Comparison of ENCODE assay signal across 24 mouse cellular contexts in the genomic region with DNA sequence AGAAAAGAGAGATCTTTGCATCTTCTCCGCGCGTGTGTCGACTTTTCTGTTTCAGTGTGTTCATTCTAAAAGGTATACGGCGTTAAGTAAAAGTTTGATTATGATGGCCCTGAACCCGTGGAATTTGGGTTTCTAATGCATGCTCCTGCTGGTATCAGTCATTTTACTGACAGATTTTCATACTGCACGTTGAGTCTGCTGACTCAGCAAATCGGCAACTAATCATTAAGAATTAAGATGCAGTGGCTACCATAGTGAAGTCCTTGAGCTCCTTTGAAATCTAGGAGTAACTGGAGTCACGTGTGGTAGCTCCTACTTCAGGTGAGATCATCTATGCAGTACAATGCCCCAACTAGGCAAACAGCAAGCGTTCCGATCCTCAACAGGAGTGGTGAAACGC. TPM values are rescaled to one million over a fixed set of nuclear protein-coding genes. Genes with fewer than 3 reads are reported as not detected.
"Had no signal": no experiment of that assay in that cellular context is flagged by ENCODE, and none has a peak within 500 bp of the region (broad histone marks: within the 10 kb centered on the region; RNA-seq: fewer than 3 reads in every experiment).

No protein-coding gene starts in this region.

- DNase-seq: right cerebral cortex, adult 18-20 months; right cerebral cortex, postnatal 14 days; right cerebral cortex, postnatal 25 days; right cerebral cortex, postnatal 4 days; spleen, adult 18-20 months; thymus, adult 18-20 months; thymus, adult 2 months; thymus, postnatal 14 days; thymus, postnatal 25 days; thymus, postnatal 36 days; thymus, postnatal 4 days had no signal

- H3K27me3 ChIP-seq: neural tube, embryonic 12.5 days; neural tube, embryonic 13.5 days; neural tube, embryonic 15.5 days; stomach, embryonic 15.5 days had no signal

- H3K36me3 ChIP-seq: neural tube, embryonic 12.5 days; neural tube, embryonic 13.5 days; neural tube, embryonic 15.5 days; stomach, embryonic 15.5 days had no signal

- H3K4me1 ChIP-seq: neural tube, embryonic 15.5 days; stomach, embryonic 15.5 days had no signal

- H3K27ac ChIP-seq: neural tube, embryonic 12.5 days; neural tube, embryonic 13.5 days; neural tube, embryonic 15.5 days; stomach, embryonic 15.5 days; stomach, postnatal 0 days had no signal

- H3K9me3 ChIP-seq: neural tube, embryonic 12.5 days; neural tube, embryonic 13.5 days; neural tube, embryonic 15.5 days; stomach, embryonic 15.5 days had no signal

- H3K4me3 ChIP-seq: neural tube, embryonic 12.5 days; neural tube, embryonic 13.5 days; neural tube, embryonic 15.5 days; stomach, embryonic 15.5 days had no signal

- H3K4me2 ChIP-seq: neural tube, embryonic 12.5 days; neural tube, embryonic 13.5 days; neural tube, embryonic 15.5 days; stomach, embryonic 15.5 days had no signal

- H3K9ac ChIP-seq: neural tube, embryonic 12.5 days; neural tube, embryonic 13.5 days; neural tube, embryonic 15.5 days; stomach, embryonic 15.5 days had no signal

RNA-seq across cellular contexts. Expression of gene Toporsl, which starts 1.4 kb away (rescaled TPM):
- total RNA-seq: neutrophil, adult 5-6 weeks had no signal
- polyA plus RNA-seq: neural tube, embryonic 12.5 days; neural tube, embryonic 13.5 days; neural tube, embryonic 14.5 days; neural tube, embryonic 15.5 days; small intestine, adult 2 months; spleen, adult 2 months; stomach, embryonic 14.5 days; stomach, embryonic 15.5 days; stomach, embryonic 16.5 days; stomach, postnatal 0 days; thymus, adult 2 months; thymus, postnatal 0 days; urinary bladder, adult 2 months had no signal
